Mouse (Mus musculus): ENCODE results near the gene Plekhg1. TPM values are rescaled to one million over a fixed set of nuclear protein-coding genes. Genes with fewer than 3 reads are reported as not detected.
A peak's percentile ranks its signal among the peaks of the same experiment; 100 is the strongest.

Plekhg1 gene
- polyA plus RNA-seq, 1 experiment from 2014 or later, result 7.4 TPM

DNA sequence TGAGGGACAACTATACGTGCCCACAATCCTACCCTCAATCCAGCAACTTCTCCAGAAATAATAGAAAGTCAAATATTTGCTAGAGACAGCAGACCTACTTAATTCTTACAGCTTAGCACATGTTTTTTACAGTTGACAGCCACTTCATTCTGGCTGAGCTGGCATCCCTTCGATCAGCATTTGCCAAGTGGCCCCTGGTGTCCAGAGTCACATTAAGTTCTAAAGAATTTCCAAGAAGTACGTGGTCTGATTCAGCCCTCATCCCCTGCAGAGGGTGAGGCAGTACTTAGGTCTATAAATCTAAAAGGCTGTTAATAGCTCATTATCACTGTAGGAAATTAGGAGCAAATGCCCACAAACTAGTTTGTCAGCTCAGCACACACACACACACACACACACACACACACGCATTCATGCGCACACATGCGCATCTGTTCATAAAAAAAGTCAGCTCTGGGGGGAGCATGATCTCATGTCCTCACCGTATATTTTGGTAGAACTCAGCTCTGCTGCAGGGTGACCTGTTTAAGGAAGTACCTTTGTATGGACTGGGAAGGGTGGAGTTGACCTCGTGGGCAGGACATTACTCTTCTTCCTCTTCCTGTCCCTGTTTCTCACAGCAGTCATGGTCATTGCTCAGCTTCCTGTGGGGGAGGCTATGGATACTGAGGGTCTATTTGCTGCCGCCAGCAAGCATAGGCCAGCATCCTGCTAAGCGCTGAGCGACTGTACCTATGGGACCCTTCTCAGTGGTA is 91.6 kb downstream of the Plekhg1 start:
- Histone ChIP-seq H3K36me3 (no peaks in the 10 kb centered on the region), H3K27me3 (replicated peaks) (no peaks in the 10 kb centered on the region), H3K4me1 (peaks cover 7% of the 10 kb centered on the region; the same call in 1 of the 2 replicates), H3K4me3 (replicated peaks) (no peak overlapping the region), H3K9ac (replicated peaks) (no peak overlapping the region), H3K4me2 (no peak overlapping the region), H3K9me3 (replicated peaks) (no peaks in the 10 kb centered on the region), H3K27ac (replicated peaks) (no peak overlapping the region)
- 69% methylated on average over 11 of the region's 11 CpGs for WGBS
- ATAC-seq (ENCODE audit: low FRiP score), result peak; percentile 53; the same call in 1 of the 2 replicates

DNA sequence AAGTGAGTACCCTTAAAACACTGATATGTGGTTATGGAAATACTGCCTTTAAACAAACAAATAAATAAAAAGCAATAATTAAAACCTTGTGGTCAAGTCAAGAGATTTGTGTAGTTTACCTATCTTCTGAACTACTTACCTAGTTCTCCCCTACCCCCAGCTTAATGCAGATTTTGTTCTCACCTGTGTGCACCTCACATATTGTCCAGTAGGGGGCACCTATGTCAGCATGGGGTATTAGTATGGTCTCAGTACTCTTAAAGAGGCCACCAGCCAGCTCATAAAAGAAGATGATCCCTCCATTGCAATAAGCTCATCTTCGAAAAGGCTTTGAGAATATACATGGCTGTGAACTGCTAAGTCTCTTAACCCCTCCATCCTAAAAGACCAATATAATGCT is 93.9 kb downstream of the Plekhg1 start:
- H3K4me1 ChIP-seq, result peaks cover 7% of the 10 kb centered on the region; the same call in 1 of the 2 replicates
- no peak overlapping the region for H3K9ac ChIP-seq (replicated peaks)
- H3K9me3 ChIP-seq (replicated peaks), result no peaks in the 10 kb centered on the region
- H3K27ac ChIP-seq (replicated peaks), result no peak overlapping the region
- H3K27me3 ChIP-seq (replicated peaks), result no peaks in the 10 kb centered on the region
- no peaks in the 10 kb centered on the region for H3K36me3 ChIP-seq
- H3K4me2 ChIP-seq, result no peak overlapping the region
- 93% methylated on average over 1 of the region's 1 CpGs for WGBS
- no peak overlapping the region for H3K4me3 ChIP-seq (replicated peaks)
- no peak for ATAC-seq (ENCODE audit: low FRiP score)

DNA sequence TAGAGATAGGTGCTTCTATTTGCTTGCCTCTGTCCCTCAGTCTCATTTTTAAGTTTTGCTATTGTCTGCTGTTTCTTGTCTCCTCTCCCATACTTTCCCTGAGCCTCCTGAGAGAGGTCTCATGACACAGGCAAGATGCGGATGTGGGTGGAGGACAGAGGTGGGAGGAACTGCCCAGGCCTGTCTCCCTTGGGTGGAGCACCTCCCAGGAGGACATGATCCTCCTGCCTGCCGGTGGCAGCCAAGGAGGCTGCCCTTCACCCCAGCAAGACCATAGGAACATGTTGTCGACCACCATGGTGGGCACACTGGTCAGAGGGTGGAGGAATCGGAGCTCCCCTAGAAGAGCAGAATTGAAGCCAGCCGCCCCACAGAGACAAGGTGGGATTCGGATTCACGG is 94.5 kb downstream of the Plekhg1 start:
- Histone ChIP-seq H3K4me2 (no peak overlapping the region), H3K27ac (replicated peaks) (no peak overlapping the region), H3K27me3 (replicated peaks) (no peaks in the 10 kb centered on the region), H3K9ac (replicated peaks) (no peak overlapping the region), H3K9me3 (replicated peaks) (no peaks in the 10 kb centered on the region), H3K4me3 (replicated peaks) (no peak overlapping the region), H3K4me1 (peaks cover 7% of the 10 kb centered on the region; the same call in 1 of the 2 replicates), H3K36me3 (no peaks in the 10 kb centered on the region)
- no peak for ATAC-seq (ENCODE audit: low FRiP score)
- 87% methylated on average over 7 of the region's 7 CpGs for WGBS

DNA sequence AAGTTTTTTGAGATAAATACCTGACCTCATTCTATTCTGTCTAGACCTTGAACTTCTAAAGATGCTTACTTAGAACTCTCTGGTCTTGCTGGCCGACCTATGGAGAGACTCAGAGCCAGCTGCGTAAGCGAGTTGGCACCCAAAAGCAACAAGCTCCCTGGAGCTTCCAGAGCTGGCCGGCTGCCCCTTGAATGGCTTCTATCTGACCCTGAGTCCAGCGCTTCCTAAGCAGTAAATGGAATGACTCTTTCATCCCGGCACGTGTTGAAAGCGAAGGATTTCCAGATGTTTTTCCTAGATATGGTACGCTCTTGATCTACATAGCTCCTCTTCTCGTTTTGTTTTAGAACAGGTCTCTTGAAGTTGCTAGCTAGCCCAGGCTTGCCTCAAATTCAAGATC is 95.5 kb downstream of the Plekhg1 start:
- Histone ChIP-seq H3K4me1 (peaks cover 12% of the 10 kb centered on the region; the same call in 1 of the 2 replicates), H3K9ac (replicated peaks) (no peak overlapping the region), H3K27ac (replicated peaks) (no peak overlapping the region), H3K4me3 (replicated peaks) (no peak overlapping the region), H3K4me2 (no peak overlapping the region), H3K36me3 (no peaks in the 10 kb centered on the region), H3K27me3 (replicated peaks) (no peaks in the 10 kb centered on the region), H3K9me3 (replicated peaks) (no peaks in the 10 kb centered on the region)
- 88% methylated on average over 10 of the region's 10 CpGs for WGBS
- ATAC-seq (ENCODE audit: low FRiP score), result no peak

DNA sequence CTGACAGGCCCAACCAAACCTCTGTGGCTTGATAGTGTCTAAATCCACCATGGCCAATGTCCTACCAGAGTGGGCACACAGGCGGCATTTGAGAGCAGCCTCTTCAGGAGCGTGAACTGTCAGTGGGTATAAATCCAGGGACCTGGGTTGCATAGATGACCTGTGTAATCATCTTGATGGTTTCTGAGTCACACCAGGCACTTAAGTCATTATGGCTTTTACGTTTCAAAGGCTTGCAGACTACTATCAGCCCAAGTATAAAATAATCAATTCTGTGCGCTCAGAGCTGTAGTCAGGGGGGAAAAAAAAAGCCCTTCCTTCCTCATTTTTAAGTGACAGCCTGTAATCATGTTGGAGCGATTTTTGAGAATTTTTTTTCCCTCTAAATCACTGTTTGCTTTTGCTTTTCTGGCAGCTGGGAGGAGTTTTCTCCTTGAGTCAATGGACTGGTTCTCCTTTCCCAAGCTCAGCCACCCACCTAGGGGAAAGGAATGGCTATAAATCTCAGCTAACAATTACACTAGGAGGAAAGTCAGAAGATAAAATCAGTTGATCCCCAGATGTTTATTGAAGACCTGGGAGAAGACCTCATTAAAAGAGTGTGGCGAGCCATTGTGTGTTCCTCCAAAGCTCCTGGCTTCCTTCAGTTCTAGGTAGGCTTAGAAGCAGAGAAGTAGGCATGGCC is 99.7 kb downstream of the Plekhg1 start:
- H3K4me2 ChIP-seq, result no peak overlapping the region
- H3K27me3 ChIP-seq (replicated peaks), result no peaks in the 10 kb centered on the region
- no peaks in the 10 kb centered on the region for H3K9me3 ChIP-seq (replicated peaks)
- WGBS, result 30% methylated on average over 6 of the region's 6 CpGs
- 0 out of 2 replicates have a peak, but pooled peaks cover 5% of the 10 kb centered on the region for H3K4me1 ChIP-seq
- ATAC-seq (ENCODE audit: low FRiP score), result no peak
- H3K9ac ChIP-seq (replicated peaks), result no peak overlapping the region
- no peak overlapping the region for H3K27ac ChIP-seq (replicated peaks)
- H3K4me3 ChIP-seq (replicated peaks), result no peak overlapping the region
- H3K36me3 ChIP-seq, result no peaks in the 10 kb centered on the region

DNA sequence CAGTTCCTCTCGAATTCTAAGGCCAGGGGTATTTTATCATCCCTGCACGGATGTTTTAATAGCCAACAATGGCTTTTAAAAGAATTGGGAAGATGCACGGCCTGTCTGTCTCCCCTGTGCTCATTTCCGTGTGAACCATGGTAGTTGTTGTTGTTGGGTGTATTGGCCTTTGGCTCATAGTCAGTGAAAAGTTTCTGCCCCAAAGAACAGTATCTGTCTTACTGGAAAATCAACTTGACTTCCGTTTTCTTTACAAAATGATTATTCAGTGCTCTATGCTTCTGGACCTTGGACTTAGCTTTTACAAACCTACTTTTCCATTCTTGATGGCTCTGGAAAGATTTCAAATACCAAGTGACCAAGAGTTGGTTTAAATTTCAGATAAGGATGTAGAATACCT is 104.3 kb downstream of the Plekhg1 start:
- ATAC-seq (ENCODE audit: low FRiP score), result no peak
- H3K36me3 ChIP-seq, result no peaks in the 10 kb centered on the region
- no peak overlapping the region for H3K9ac ChIP-seq (replicated peaks)
- H3K4me2 ChIP-seq, result no peak overlapping the region
- no peaks in the 10 kb centered on the region for H3K27me3 ChIP-seq (replicated peaks)
- 0 out of 2 replicates have a peak, but pooled peaks cover 5% of the 10 kb centered on the region for H3K4me1 ChIP-seq
- 59% methylated on average over 5 of the region's 5 CpGs for WGBS
- no peak overlapping the region for H3K4me3 ChIP-seq (replicated peaks)
- no peak overlapping the region for H3K27ac ChIP-seq (replicated peaks)
- no peaks in the 10 kb centered on the region for H3K9me3 ChIP-seq (replicated peaks)

DNA sequence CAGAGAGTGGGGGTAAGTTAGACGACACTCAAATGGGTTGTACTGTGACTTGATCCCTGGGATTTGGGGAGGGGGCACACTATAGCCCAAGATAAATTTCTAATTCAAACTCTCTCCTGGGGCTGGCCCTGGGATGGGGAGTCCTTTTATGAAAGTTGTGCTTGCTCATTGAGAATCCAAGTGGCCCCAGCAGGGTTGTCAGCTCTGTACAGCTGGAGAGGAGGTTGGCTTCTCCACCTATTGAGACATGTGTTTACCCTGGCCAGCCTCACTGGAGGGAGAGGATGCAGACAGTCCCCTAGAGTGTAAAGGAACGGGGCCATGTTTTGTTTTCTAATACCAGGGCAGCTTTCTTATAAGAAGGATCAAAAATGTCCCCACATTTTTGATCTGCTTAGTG is 106.9 kb downstream of the Plekhg1 start:
- H3K4me2 ChIP-seq, result no peak overlapping the region
- no peaks in the 10 kb centered on the region for H3K4me1 ChIP-seq
- H3K9me3 ChIP-seq (replicated peaks), result no peaks in the 10 kb centered on the region
- no peak overlapping the region for H3K4me3 ChIP-seq (replicated peaks)
- H3K36me3 ChIP-seq, result no peaks in the 10 kb centered on the region
- ATAC-seq (ENCODE audit: low FRiP score), result no peak
- no peaks in the 10 kb centered on the region for H3K27me3 ChIP-seq (replicated peaks)
- H3K27ac ChIP-seq (replicated peaks), result no peak overlapping the region
- WGBS, result 60% methylated on average over 2 of the region's 2 CpGs
- no peak overlapping the region for H3K9ac ChIP-seq (replicated peaks)

DNA sequence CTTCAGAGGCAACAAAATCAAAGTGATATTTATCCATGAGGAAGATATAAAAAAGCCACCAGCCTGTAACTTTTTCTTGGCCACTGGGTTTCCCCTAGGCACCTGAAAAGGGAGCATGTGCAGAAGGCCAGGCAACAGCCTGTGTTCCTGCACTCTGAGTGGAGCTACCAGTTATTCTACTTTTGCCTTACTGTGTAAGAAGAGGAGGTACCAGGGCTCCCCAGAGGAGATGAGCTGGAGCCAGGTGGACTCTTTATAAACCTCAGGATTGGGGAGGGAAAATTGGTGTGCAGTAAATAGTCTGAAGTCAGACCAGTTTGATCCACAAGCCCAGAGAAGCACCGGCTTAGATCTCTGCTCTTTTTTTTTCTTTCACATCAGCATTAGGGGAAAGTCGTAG is 111.3 kb downstream of the Plekhg1 start:
- no peak overlapping the region for H3K4me2 ChIP-seq
- 34% methylated on average over 2 of the region's 2 CpGs for WGBS
- no peak for ATAC-seq (ENCODE audit: low FRiP score)

DNA sequence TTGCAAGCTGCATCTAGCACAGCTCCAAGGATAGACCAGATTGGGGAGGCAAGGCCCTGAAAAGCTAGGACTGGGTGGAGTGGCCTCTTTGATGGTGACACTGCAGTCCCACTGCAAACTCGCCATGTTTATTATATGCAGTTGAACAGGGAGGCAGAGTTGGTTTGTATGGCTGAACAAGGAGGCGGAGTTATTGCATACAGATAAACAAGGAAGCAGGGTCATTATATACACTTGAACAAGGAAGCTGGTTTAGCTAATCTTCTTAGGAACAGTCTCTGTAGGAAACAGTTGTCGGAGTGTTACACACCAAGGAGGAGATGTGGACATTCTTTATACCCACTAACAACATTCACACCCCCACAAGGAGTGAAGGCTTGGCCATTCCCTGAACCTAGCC is 112.6 kb downstream of the Plekhg1 start:
- no peak overlapping the region for H3K4me3 ChIP-seq (replicated peaks)
- H3K36me3 ChIP-seq, result no peaks in the 10 kb centered on the region
- no peak overlapping the region for H3K27ac ChIP-seq (replicated peaks)
- H3K4me1 ChIP-seq, result no peaks in the 10 kb centered on the region
- no peak overlapping the region for H3K9ac ChIP-seq (replicated peaks)
- H3K27me3 ChIP-seq (replicated peaks), result no peaks in the 10 kb centered on the region
- ATAC-seq (ENCODE audit: low FRiP score), result no peak
- H3K9me3 ChIP-seq (replicated peaks), result no peaks in the 10 kb centered on the region
- no peak overlapping the region for H3K4me2 ChIP-seq
- 84% methylated on average over 3 of the region's 3 CpGs for WGBS

More for the DNA sequence above, 111.3 kb downstream of the Plekhg1 start:
- H3K36me3 ChIP-seq, result no peaks in the 10 kb centered on the region
- no peaks in the 10 kb centered on the region for H3K4me1 ChIP-seq
- no peak overlapping the region for H3K4me3 ChIP-seq (replicated peaks)
- no peak overlapping the region for H3K27ac ChIP-seq (replicated peaks)
- H3K27me3 ChIP-seq (replicated peaks), result no peaks in the 10 kb centered on the region
- H3K9me3 ChIP-seq (replicated peaks), result no peaks in the 10 kb centered on the region
- no peak overlapping the region for H3K9ac ChIP-seq (replicated peaks)

DNA sequence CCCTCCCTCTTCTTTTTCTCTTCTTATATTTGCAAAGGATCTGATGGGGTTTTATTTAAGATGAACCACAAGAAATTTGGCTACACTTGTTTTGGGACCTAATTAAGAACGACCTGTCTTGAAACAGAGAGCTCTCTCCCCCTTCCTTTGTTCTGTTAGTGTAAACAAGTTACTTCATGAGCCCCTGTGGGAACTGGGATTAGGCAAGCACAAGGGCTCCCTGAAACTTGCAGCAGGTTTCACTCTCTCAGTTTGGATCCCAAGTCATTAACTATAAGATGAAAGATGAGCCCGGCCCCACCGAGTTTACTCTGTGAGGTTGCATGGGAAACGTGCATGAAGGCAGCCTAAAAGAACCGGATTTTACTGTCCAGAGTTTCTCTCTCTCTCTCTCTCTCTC is 117.7 kb downstream of the Plekhg1 start:
- Histone ChIP-seq H3K4me2 (no peak overlapping the region), H3K27me3 (replicated peaks) (no peaks in the 10 kb centered on the region), H3K36me3 (no peaks in the 10 kb centered on the region), H3K9me3 (replicated peaks) (no peaks in the 10 kb centered on the region), H3K9ac (replicated peaks) (no peak overlapping the region), H3K4me1 (peaks cover 15% of the 10 kb centered on the region), H3K27ac (replicated peaks) (no peak overlapping the region), H3K4me3 (replicated peaks) (no peak overlapping the region)
- no peak for ATAC-seq (ENCODE audit: low FRiP score)
- 28% methylated on average over 5 of the region's 5 CpGs for WGBS

DNA sequence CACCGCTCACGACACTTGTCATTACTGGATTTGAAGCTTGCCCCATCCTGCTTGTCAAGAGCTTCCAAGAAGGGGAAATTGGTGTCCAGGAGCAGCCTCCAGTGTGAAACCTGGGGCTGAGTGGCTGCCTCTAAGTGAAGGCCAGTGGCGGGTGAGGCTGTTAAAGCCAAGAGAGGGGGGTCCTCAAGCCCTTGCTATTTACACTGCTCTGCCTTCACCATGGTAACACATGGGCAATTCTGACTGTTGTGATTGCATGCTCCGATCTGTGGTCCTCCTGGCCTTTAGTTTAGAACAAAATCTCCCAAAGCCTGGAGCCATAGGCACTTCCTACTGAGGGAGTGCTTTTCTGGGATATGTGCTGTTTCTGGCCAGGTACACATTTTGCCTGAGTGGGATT is 118.3 kb downstream of the Plekhg1 start:
- H3K4me1 ChIP-seq, result peaks cover 19% of the 10 kb centered on the region
- H3K27me3 ChIP-seq (replicated peaks), result no peaks in the 10 kb centered on the region
- 20% methylated on average over 4 of the region's 4 CpGs for WGBS
- H3K9me3 ChIP-seq (replicated peaks), result no peaks in the 10 kb centered on the region
- no peaks in the 10 kb centered on the region for H3K36me3 ChIP-seq
- H3K4me2 ChIP-seq, result no peak overlapping the region
- peak; percentile 48; the same call in 1 of the 2 replicates for ATAC-seq (ENCODE audit: low FRiP score)
- no peak overlapping the region for H3K27ac ChIP-seq (replicated peaks)
- no peak overlapping the region for H3K9ac ChIP-seq (replicated peaks)
- H3K4me3 ChIP-seq (replicated peaks), result no peak overlapping the region

All from neural tube, embryonic 15.5 days (tissue).